Mouse (Mus musculus) fat pad, adult 2 months (tissue): ENCODE measurements around the gene Arhgef12.
"Not testable (repeated sequence)": the region's sequence is repeated elsewhere in the genome, so short reads cannot be mapped to it uniquely, and the experiment has no call there.

Source experiments
- DNase-seq: peaks from one replicate; pipeline ENCODE4 v3.0.0-alpha.2; 2011; ENCODE audit warnings: low read depth, low spot score; ENCODE audit errors: extremely low read depth

Arhgef12 gene

DNA sequence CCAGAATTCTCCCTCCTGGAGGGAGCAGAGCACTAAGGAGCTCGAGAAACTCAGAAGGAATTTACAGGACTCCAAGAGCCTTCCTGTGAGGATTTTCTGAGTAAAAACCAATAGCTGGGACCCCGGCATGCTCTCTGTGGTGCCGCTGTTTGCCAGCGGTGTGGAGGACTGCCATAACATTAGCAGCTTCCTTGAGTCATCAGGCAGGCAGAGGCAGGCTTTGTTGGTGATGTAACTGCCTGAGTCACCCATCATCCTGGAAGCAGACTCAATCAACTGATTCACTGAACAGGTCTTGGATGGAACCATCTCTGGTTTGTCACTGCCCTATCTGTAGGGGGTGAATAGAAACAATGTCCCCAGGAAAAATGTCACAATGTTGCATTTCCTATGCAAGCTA, 96.0 kb downstream of the Arhgef12 start:
- peak; percentile 68 for DNase-seq

DNA sequence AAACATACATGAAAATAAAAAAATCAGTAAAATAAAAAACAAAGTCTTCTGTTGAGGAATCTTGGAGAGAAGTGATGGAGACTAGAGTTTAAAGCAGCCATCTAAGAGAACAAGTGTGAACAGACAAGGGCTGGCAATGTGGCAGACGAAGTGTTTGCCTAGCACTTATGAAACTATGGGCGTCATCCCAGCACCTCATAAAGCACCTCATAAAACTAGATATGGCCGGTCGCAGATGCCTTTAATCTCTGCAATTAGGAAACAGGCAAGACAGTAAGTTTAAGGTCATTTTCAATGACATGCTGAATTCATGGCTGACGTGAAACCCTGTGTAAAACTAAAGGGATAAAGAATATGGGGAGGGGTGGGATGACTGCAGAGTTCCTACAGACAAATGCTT, 103.2 kb downstream of the Arhgef12 start:
- peak; percentile 62 for DNase-seq

DNA sequence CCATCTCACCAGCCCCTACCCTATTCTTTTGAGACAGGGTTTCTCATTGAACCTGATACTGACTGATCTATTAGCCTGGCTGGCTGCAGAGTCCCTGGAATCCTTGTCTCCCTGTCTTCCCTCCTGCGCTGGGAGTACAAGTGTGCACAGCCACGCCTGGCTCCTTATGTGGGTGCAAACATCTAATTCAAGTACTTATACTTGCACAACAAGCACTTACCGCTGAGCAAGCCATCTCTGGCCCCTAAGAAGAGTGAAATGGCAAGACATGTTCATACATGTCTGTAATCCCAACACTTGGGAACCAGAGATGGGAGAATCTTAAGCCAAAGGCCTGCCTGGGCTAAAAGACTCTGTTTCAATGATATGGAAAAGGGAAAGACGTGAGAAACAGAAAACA, 104.0 kb downstream of the Arhgef12 start:
- DNase-seq, result peak; percentile 78

DNA sequence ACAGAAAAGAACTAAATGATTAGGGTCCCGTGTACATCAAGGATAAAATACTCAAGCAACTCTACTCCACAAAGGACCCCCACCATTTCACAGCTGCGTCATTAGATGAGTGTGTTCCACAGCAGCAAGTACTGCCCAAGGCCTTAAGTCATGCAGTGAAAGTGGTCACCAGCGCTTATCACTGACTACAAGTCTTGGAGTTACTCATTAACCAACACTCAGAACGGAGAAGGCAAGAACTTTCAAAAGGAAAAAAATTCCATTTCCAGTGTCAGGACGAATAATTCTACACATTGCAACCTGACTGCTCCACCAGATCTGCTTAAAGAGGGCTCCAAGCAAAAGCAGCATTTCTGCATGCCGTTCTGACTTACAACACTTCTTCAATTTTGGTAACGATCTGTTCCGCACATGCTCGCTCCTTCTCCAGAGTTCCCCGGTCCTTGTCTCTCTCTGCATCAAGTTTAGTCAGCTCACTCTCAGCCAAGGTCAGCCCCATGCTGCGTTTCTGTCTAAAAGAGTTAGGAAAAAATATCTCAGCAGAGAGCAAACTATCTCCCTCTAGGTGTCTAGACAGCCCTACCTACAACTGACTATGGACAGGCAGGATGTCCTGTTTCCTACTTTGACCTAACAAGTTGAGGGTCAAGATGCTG, 106.3 kb downstream of the Arhgef12 start:
- no peak for DNase-seq

DNA sequence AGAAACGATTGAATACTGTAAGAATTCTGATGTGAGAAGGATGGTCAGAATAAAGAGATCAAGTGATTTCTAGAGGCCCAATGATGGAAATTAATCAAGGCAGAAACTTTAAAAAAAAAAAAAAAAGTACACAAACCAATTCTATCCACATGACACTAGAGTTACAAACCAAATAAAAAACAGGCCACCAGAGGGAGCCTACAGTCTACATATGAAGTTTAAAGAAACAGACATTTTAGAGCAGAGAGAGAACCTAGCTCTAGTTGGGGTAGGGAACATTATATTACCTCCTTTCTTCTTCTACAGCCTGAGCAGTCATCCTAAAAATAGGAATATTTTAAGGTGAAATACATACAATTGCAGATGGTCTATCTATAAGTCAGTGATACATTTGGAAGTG, 107.0 kb downstream of the Arhgef12 start:
- DNase-seq, result no peak

DNA sequence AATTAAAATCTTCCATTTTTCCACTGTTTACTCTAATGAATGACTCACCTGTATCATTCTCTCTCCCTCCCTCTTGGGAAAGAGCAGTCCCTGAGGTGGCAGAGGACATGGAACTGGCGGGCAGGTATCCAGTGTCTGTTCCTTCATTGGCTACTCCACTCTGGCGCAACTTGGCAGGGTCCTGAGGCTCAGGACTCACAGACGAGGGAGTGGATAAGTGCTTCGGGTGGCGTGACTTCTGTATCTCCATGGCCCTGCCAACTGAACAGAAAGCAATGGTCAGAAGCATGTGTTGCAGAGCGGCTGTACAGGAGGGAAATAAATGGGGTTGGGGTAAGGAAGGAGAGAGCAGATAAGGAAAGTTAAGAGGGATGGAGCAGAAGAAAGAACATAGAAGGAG, 109.5 kb downstream of the Arhgef12 start:
- no peak for DNase-seq

DNA sequence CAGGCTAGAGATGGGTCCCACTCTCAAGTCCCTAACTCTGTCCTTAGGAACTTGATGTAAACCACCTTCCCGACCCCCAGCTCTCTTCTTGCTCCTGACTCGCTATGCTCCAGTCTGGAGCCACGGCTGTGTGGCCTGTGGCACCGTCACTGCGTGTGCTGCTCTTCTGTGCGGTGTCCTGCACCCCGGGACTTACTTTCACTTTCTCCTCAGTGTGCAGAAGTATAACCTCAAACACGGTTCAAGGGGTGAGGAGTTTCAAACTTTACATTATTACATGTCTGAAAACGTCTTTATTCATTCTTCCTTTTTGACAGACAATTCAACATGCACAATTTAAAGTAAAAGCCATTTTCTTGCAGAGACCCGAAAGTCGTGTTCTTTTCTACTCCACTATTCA, 111.7 kb downstream of the Arhgef12 start:
- no peak for DNase-seq

DNA sequence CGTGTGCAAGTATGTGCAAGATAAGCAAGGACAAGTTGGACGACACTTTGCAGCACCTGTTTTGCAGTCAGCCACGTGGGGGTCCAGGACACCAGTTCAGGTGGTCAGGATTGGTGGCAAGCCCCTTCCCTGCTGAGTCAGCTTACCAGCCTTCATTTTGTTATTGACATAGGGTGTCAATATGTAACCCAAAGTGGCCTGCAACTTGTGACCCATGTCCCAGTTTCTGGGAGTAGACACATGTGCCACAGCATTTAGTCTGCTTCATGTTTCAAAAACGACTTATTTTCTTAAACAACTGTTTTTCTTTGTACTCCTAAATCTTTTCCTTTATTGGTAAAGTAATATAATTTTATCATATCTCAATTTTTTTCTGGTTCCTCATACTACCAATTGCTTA, 112.3 kb downstream of the Arhgef12 start:
- DNase-seq, result no peak

DNA sequence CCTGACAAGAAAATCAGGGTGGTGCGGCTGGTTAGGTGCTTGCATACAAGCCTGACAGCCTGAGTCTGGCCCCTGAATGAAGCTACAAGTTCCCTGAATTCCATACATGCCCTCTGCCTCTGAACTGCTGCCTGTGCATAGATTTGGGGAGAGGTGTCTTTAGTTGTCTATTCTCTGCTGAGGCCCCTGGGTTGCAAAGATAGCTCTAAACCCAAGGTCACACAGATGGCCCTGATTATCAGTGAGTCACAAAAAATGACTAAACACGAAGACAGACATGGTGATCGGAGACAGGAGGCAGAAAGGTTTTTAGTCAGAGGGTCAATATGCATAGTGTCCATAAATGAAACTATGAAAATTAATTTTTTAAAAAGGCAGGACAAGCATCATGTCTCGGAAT, 113.4 kb downstream of the Arhgef12 start:
- DNase-seq, result no peak

DNA sequence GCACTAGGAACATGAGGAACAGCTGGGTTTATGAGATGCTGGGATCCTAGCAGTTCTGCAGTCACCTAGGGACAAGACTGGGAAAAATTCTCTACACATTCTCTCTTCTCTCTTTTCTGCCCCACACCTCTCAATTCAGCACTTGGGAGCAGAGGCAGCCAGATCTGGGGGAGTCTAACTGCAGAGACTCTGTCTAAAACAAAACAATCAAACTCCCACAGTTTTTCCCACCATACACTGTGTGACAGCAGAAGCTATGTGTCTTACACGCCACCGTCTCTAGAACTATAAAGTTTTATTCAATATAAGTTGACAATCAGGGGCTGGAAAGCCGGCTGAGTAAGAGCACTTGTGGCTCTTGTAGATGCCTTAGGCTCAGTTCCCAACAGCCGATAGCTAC, 119.1 kb downstream of the Arhgef12 start:
- no peak for DNase-seq

DNA sequence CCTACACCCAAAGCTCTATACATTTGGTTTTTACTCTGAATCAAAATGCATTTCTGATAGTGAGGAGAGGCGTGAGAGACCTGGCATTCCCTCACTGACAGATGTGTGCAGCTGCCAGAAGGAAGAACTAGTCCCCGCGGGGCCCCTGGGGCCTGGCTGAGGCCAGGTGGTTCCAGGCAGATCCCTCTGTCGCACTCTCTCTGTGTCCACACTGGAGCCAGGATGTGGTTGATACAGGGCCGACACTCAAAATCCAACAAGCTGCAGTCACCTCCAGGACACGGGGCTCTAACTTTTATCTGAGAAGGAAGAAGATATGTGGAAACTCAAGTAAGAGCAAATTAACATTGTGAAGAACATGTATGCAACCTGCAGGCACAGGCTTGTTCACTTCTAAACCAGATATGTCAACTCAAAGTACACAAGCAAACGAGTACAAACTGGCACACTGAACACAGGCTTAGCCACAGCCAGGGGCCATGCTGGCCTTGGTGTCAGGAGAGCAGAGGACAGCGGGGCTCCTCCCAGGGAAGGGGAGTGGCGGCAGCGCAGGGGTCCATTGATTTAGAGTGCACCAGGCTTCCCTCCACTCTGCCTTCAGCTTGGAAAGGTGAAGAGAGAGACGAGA, 138.0 kb downstream of the Arhgef12 start:
- DNase-seq, result peak; percentile 55

DNA sequence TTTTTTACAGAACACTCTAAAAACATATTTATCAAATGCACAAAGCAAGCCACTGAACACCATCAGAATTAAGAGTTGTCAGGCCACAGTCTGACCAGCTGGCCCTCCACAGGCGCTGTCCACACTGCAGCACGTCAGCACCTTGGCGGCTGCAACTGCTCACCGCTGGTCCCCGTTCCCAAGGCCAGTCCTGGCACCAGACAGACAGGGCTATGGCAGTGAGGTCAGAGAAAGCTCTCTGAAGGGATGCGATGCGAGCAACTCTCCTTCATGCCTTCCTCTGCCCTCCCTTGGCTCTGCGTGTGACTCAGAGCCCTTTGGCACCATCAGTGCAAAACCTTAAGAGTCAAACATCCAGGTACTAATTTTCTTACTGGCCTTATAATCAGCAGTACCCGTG, 139.3 kb downstream of the Arhgef12 start:
- DNase-seq, result no peak

DNA sequence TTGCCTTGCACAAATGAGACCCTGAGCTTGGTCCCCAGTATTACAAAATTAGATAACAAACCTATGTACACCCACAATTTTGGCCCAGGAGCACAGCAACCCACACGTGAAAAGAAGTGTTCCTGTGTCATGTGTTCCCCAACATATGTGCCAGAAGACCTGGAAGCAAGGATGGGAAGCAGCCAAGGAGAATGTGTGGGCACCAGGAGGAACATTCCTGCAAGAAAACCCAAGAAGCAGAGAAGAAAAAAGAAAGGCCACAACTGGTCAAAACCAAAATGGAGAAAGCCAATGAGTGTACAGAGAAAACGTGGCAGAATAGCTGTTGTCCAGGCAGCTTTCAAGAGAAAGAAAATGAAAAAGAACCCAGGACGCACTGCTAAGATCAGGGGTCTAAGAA, 142.2 kb downstream of the Arhgef12 start:
- DNase-seq, result not testable (repeated sequence)

DNA sequence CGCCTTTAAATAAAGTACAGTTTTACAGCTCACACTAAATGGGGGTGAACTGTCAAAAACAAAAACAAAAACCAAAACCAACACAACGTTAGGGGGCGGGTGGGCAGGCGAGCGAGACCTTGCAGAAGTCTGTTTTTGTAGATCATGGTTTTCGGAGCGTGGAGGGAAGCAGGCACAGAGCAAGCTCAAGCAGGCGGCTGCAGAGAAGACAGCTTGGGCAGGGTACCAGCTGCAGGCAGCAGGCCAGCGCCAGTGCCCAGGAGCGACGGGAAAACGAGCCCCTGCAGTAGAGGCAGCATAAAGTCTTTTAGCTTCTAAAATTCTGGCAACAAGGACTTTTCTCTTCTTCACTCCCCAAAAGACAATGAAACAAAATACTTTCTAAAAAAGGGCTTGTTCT, 142.7 kb downstream of the Arhgef12 start:
- no peak for DNase-seq

DNA sequence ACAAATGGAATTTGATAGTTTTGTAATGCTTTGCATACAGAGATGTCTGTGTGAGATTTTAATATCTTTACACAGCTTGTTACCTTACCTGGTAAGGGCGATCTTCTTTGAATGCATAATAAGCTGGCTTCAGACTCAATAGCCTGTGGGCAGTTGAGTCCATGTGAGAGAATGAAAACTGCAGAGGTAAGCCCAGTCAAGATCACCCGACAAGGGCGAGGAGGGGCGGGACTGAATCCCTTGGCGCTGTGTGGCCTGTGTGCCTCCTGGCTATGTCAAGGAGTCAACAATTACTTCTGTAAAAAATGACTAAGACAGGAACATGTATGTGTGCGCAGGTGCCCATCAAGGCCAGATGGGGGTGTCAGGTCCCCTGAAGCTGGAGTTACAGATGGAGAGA, 144.5 kb downstream of the Arhgef12 start:
- DNase-seq, result no peak

DNA sequence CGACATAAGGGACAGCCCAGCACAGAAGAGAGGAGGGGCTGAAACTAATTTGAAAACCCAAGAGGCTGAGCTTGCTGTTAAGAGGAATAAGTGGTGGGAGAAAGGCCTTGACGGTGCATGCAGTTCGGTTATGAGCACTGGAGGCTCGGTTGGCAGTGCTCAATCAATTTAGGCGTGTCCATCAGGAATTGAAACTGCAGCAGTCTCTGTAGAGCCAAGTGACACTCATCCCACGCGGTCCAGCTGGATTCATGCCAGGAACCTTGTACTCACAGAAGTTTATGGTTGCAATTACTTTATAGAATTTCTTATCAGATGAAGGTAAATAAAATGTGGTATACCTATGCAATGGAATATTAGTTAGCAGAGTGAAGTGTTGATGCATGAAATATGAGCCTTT, 148.6 kb downstream of the Arhgef12 start:
- no peak for DNase-seq

DNA sequence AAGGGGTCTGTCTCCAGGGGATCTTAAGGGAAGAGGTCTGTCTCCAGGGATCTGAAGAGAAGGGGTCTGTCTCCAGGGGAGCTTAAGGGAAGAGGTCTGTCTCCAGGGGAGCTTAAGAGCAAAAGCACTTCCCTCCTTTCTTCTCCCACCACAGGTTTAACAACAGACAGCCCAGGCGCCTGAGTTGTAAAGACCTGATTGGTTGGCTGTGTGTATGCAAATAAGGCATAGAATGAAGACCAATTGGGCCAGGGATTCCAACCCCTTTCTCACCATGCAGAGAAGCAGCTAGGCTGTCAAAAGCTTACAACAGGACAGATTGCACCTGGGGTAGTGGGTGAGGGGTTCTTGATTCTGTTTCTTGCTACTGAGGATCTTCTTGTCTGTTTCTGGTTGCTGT, 158.7 kb downstream of the Arhgef12 start:
- no peak for DNase-seq

DNA sequence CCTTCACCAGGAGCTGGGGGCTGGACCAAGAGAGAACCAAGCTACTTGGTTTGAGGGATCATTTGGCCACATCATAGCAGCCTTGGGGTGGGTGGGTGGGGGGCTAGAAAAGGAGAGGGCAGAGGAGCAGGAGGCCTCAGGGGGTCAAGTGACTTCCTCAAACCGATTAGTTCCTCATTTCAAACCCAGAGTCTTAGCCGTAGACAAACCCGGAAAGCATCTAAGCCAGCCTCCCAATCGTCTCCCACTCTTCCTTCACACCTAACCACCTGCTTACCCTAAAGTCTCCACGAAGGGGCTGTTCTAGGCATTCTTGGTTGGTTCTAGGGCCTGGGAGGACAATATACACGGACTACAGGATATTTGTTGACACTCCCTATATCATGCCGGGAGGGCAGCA, 161.9 kb downstream of the Arhgef12 start:
- DNase-seq, result no peak

DNA sequence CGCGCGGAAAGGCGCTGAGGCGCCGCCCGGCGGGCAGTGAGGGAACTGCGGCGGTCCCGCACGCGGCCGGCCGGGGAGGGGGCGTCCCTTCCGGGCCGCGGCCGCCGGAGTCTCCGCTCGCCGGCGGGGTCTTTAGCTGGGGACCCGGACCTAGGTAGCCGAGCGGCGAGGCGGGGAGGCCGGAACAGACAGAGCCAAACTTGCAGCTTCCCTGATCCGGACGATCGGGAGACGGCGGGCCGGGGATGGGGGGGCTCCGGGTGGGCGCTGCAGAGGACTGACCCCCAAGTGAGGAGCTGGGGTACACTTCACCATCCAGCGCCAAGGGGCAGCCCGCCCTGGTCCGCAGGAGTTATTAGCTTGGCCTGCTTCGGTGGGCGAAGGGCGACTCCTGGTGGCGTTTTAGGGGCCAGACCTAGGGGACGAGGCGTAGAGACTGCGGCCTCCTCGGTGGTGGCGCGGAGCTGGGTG, 162.5 kb downstream of the Arhgef12 start:
- DNase-seq, result no peak

DNA sequence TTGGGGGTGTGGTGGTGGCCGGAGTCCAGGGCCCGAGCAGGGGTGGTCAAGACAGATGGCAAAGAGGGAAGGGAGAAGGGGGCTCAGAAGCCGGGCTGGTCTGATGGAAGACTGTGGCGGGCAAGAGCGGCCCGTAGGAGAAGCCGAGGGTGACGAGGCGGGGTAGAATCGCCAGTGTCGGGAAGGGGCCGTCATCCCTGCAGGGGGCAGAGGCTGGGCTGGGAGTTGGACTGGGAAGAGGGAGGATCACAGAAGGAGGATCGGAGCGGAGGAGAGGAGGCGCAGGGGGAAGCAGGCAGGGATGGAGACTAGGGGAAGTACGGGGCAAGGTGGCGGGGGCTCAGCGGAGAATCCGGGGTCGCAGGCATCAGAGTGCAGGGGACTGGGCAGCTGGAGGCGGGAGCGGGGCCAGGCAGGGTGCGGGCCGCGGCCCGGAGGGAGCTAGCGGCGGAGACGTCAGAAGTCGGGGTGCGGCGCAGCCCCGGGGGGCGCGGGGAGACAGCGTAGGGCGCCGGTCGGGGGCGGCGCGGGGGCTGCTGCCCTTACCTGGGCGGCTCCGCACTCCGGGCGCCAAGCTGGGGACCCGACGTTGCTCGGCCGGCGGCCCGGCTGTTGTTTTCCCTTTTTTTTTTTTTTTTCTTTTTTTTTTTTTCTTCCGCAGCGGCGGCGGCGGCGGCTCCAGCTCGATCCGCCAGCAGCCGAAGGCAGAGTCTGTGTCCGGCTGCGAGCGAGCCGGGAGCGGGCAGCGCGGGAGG, 163.1 kb downstream of the Arhgef12 start, which contains the start of gene Grik4:
Gene Grik4, minus strand, starts transcription at position 713 of the 755 bp plus-strand sequence.
- no peak for DNase-seq

DNA sequence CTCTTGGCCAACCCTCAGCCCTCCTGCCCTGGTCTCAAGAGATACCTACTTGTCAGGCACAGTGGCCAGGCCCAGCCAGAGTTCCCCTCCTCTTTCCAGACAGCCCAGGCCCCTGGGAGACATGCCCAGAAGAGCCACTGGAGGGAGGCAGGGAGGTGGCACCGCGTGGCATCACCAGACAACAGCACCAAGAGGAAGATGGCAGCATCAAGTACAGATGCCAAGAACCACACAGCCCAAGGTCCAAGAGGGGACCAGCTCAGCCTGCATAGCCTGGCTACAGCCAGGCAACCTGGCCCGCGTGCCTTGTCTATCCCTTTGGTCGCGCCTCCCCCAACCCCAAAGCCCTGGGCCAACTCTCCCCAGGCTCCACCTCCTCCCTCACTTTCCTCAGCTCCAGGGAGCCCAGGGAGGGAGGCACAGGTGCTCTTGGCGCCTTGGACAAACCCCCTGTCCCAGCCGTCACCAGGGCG, 163.9 kb downstream of the Arhgef12 start:
- DNase-seq, result no peak

DNA sequence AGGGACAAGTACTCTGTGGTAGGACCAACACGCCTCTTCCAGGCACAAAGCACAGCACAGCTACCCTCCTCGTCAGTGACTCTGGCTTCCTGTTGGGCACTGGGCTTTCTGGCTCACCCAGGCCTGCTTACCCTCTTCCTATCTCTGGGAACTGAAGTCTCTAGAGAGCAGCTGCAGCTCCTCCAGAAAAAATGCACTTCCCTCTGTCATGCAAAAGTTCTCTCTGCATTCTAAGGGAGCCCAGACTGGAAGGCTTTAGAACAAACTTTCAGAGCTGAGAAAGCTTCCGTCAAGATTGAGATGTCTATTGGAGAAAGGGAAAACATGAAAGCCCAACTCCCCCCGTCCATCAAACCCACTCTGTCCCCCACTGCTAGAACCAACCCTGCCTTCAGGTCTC, 164.9 kb downstream of the Arhgef12 start:
- DNase-seq, result no peak
